ENCODE assay signal across 30 mouse cellular contexts in the genomic region with DNA sequence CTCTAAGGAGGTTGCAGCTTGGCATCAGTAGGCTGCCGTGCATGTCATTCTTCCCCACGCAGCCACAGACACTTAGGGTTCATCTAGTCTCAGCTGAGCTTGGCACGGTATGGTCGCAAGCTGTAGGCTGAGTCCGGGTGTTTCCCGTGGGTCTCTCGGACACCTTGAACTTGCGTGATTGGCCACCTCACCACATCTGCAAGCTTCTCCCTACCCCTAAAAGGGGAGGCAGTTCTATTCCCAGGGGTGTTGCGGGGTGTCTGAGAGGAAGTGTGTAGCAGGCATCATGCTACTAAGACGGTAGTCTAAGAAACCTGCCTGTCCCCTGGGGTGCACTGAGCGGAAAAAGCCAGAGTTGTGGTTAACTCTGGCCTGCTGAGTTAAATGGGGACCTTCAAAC. TPM values are rescaled to one million over a fixed set of nuclear protein-coding genes. Genes with fewer than 3 reads are reported as not detected.
DNase-seq lines count a peak whose midpoint lies in the region; ATAC-seq and TF ChIP-seq lines count a peak whose summit lies in the region.
"Had no signal": no experiment of that assay in that cellular context is flagged by ENCODE, and none has a peak within 500 bp of the region (broad histone marks: within the 10 kb centered on the region; RNA-seq: fewer than 3 reads in every experiment).

No protein-coding gene starts in this region.

- peak; percentile 98 for TF ChIP-seq EP300 in CH12.LX (IDR thresholded peaks at IDR 0.05; ENCODE audit: low read length)

- H3K9me3 ChIP-seq in CH12.LX (replicated peaks; ENCODE audit: low read length), result peaks cover 3% of the 10 kb centered on the region
- H3K9me3 ChIP-seq in hindbrain, embryonic 16.5 days (ENCODE audit: control insufficient read depth, low read length), result no peaks in the 10 kb centered on the region
- H3K9me3 ChIP-seq: embryonic facial prominence, embryonic 15.5 days; forebrain, embryonic 10.5 days; limb, embryonic 15.5 days; liver, embryonic 15.5 days; midbrain, embryonic 15.5 days; neural tube, embryonic 13.5 days had no signal

- H3K4me2 ChIP-seq in CH12.LX (ENCODE audit: insufficient read depth, low read depth, poor library complexity, severe bottlenecking), result peak overlapping the region; percentile 47
- H3K4me2 ChIP-seq in hindbrain, embryonic 16.5 days (ENCODE audit: low read length), result no peak overlapping the region
- H3K4me2 ChIP-seq: embryonic facial prominence, embryonic 15.5 days; limb, embryonic 15.5 days; liver, embryonic 15.5 days; midbrain, embryonic 15.5 days; neural tube, embryonic 13.5 days had no signal

- ATAC-seq in hematopoietic stem cell, adult 5-6 weeks (replicated peaks in 1 of 2; ENCODE audit: insufficient read depth in 1 of 2, low FRiP score in 2 of 2, low TSS enrichment in 1 of 2, low read depth in 1 of 2, poor library complexity in 2 of 2, severe bottlenecking in 2 of 2), result peak; percentile 29 to 42; a peak in 2 of 4 replicates
- ATAC-seq in hindbrain, embryonic 16.5 days, result no peak
- ATAC-seq: forebrain, embryonic 16.5 days; hindbrain, postnatal 0 days; midbrain, embryonic 15.5 days had no signal

- no peak overlapping the region for H3K9ac ChIP-seq in CH12.LX (ENCODE audit: insufficient read depth, low read depth)
- H3K9ac ChIP-seq in hindbrain, embryonic 16.5 days (ENCODE audit: low read depth, low read length), result no peak overlapping the region
- H3K9ac ChIP-seq: embryonic facial prominence, embryonic 15.5 days; limb, embryonic 15.5 days; liver, embryonic 15.5 days; midbrain, embryonic 15.5 days; neural tube, embryonic 13.5 days had no signal

- no peak for TF ChIP-seq CTCF in CH12.LX (conservative IDR thresholded peaks at IDR 0.05 in 1 of 2, IDR thresholded peaks at IDR 0.05 in 1 of 2; ENCODE audit: low read depth in 2 of 2, low read length in 2 of 2)

- intact Hi-C loops in left cerebral cortex, postnatal 25 days (cut with DNase I), result no loop called here

- peaks cover 3% of the 10 kb centered on the region for H3K79me2 ChIP-seq in CH12.LX (replicated peaks; ENCODE audit: control insufficient read depth, extremely low read depth, insufficient read depth, poor library complexity, severe bottlenecking)

- peaks cover 0 to 21% of the 10 kb centered on the region in 2 experiments for H3K36me3 ChIP-seq in CH12.LX (replicated peaks in 1 of 2; ENCODE audit: control insufficient read depth in 1 of 2, insufficient read depth in 1 of 2, low read length in 1 of 2)
- no peaks in the 10 kb centered on the region for H3K36me3 ChIP-seq in hindbrain, embryonic 16.5 days (ENCODE audit: control insufficient read depth, insufficient read depth, low read length)
- H3K36me3 ChIP-seq: embryonic facial prominence, embryonic 15.5 days; forebrain, embryonic 10.5 days; limb, embryonic 15.5 days; liver, embryonic 15.5 days; midbrain, embryonic 15.5 days; neural tube, embryonic 13.5 days had no signal

- peak; percentile 67 for TF ChIP-seq POLR2A in CH12.LX (IDR thresholded peaks at IDR 0.05; ENCODE audit: low read depth, low read length)

- DNase-seq in A20 (ENCODE audit: low read depth, low spot score) (peak; percentile 71), CH12.LX (ENCODE audit: extremely low read depth) (peak; percentile 100)
- DNase-seq in spleen, adult 18-20 months, result peak; percentile 69 to 75
- DNase-seq in right cerebral cortex, postnatal 36 days (ENCODE audit: low spot score in 2 of 2), result no peak
- no peak for DNase-seq in left cerebral cortex, postnatal 25 days (ENCODE audit: low spot score in 2 of 2)
- no peak for DNase-seq in retina, embryonic 14.5 days (ENCODE audit: low spot score)
- DNase-seq: adrenal gland, adult 8-10 months; cerebellum, adult 18-20 months; cerebellum, postnatal 14 days; gastrocnemius, postnatal 14 days; kidney, adult 11 months; kidney, postnatal 4 days; left cerebral cortex, postnatal 4 days; lung, postnatal 4 days; right cerebral cortex, adult 18-20 months; thymus, adult 2 months had no signal

- H3K27ac ChIP-seq in CH12.LX (ENCODE audit: insufficient read depth, low read depth), result peak overlapping the region; percentile 87
- no peak overlapping the region for H3K27ac ChIP-seq in hindbrain, embryonic 16.5 days (ENCODE audit: low read depth, low read length)
- H3K27ac ChIP-seq: embryonic facial prominence, embryonic 15.5 days; forebrain, embryonic 10.5 days; heart, adult 2 months; hindbrain, postnatal 0 days; limb, embryonic 15.5 days; liver, embryonic 15.5 days; midbrain, embryonic 15.5 days; neural tube, embryonic 13.5 days; stomach, postnatal 0 days had no signal

- H3K27me3 ChIP-seq in CH12.LX (replicated peaks), result no peaks in the 10 kb centered on the region
- H3K27me3 ChIP-seq in hindbrain, embryonic 16.5 days (replicated peaks; ENCODE audit: control insufficient read depth, insufficient read depth, low read length), result no peaks in the 10 kb centered on the region
- H3K27me3 ChIP-seq: embryonic facial prominence, embryonic 15.5 days; limb, embryonic 15.5 days; midbrain, embryonic 15.5 days; neural tube, embryonic 13.5 days had no signal

- peak overlapping the region; percentile 4 to 49 (median 35) for H3K4me3 ChIP-seq in CH12.LX (replicated peaks in 1 of 3; ENCODE audit: low read depth in 2 of 3, low read length in 2 of 3, poor library complexity in 1 of 3)
- no peak overlapping the region for H3K4me3 ChIP-seq in hindbrain, embryonic 16.5 days (ENCODE audit: low read length)
- H3K4me3 ChIP-seq: embryonic facial prominence, embryonic 15.5 days; forebrain, embryonic 10.5 days; heart, adult 2 months; limb, embryonic 15.5 days; liver, embryonic 15.5 days; midbrain, embryonic 15.5 days; neural tube, embryonic 13.5 days had no signal

- WGBS in hindbrain, embryonic 16.5 days, result 95% methylated on average over 11 of the region's 11 CpGs

- in situ Hi-C loops in CH12.LX (cut with MboI; ENCODE audit: low pct_ligation_motif_present, low pct_unique_long_range_greater_than_20kb, low sequenced_read_pairs), result no loop called here

- dilution Hi-C loops in CH12.LX (cut with MboI; ENCODE audit: extremely low pct_ligation_motif_present, extremely low pct_unique_long_range_greater_than_20kb, low sequenced_read_pairs), result no loop called here

- H3K4me1 ChIP-seq in CH12.LX (ENCODE audit: control insufficient read depth in 1 of 2, insufficient read depth in 2 of 2), result peaks cover 43 to 82% of the 10 kb centered on the region in 2 experiments
- no peaks in the 10 kb centered on the region for H3K4me1 ChIP-seq in hindbrain, embryonic 16.5 days (ENCODE audit: control insufficient read depth, insufficient read depth, low read depth, low read length)
- H3K4me1 ChIP-seq: embryonic facial prominence, embryonic 15.5 days; midbrain, embryonic 15.5 days; neural tube, embryonic 13.5 days had no signal

- no peak; the same call in 1 of the 2 replicates for TF ChIP-seq RAD21 in CH12.LX (IDR thresholded peaks at IDR 0.05; ENCODE audit: low read depth, low read length)

TF ChIP-seq in CH12.LX, 34 proteins besides CTCF, POLR2A, EP300 and RAD21 (continues in another document):
- TF ChIP-seq HCFC1 (IDR thresholded peaks at IDR 0.05; ENCODE audit: low read depth, low read length) (0 out of 2 replicates have a peak, but pooled peaks have one; percentile 33), JUND (conservative IDR thresholded peaks at IDR 0.05; ENCODE audit: low read depth, low read length) (peak; percentile 23; the same call in 1 of the 2 replicates), MXI1 (IDR thresholded peaks at IDR 0.05; ENCODE audit: low read depth, low read length) (peak; percentile 73), UBTF (IDR thresholded peaks at IDR 0.05; ENCODE audit: low read depth, low read length) (no peak), RCOR1 (conservative IDR thresholded peaks at IDR 0.05; ENCODE audit: low read depth, low read length) (peak; percentile 88; the same call in 1 of the 2 replicates), SMC3 (IDR thresholded peaks at IDR 0.05; ENCODE audit: low read depth, low read length) (no peak; the same call in 1 of the 2 replicates), IRF4 (IDR thresholded peaks at IDR 0.05; ENCODE audit: low read depth, low read length) (peak; percentile 94), MAX (IDR thresholded peaks at IDR 0.05; ENCODE audit: low read length) (peak; percentile 83), ZMIZ1 (IDR thresholded peaks at IDR 0.05; ENCODE audit: low read depth, low read length) (peak; percentile 72), SIN3A (IDR thresholded peaks at IDR 0.05; ENCODE audit: low read length) (peak; percentile 75; the same call in 1 of the 2 replicates), BHLHE40 (IDR thresholded peaks at IDR 0.05; ENCODE audit: low read depth, low read length) (peak; percentile 91), USF1 (IDR thresholded peaks at IDR 0.05; ENCODE audit: low read depth, low read length) (no peak), PAX5 (IDR thresholded peaks at IDR 0.05; ENCODE audit: low read length) (no peak), ZKSCAN1 (IDR thresholded peaks at IDR 0.05; ENCODE audit: borderline replicate concordance, low read depth, low read length) (no peak), NELFE (IDR thresholded peaks at IDR 0.05; ENCODE audit: low read depth, low read length) (peak; percentile 70), CHD2 (IDR thresholded peaks at IDR 0.05; ENCODE audit: low read length) (peak; percentile 89; the same call in 1 of the 2 replicates), MAZ (IDR thresholded peaks at IDR 0.05; ENCODE audit: low read depth, low read length) (peak; percentile 79; the same call in 1 of the 2 replicates), TCF12 (IDR thresholded peaks at IDR 0.05; ENCODE audit: low read depth, low read length) (peak; percentile 99), E2F4 (IDR thresholded peaks at IDR 0.05; ENCODE audit: insufficient replicate concordance, low read depth, low read length) (peak; percentile 50; the same call in 1 of the 2 replicates), USF2 (conservative IDR thresholded peaks at IDR 0.05; ENCODE audit: low read depth, low read length) (no peak), KAT2A (IDR thresholded peaks at IDR 0.05; ENCODE audit: insufficient replicate concordance, low read length) (peak; percentile 80; the same call in 1 of the 2 replicates)

RNA-seq across cellular contexts. Expression of a gene that starts 4.3 kb away (rescaled TPM):
- total RNA-seq in CH12.LX (2012; rRNA removed) (88.4 and 102 TPM in 2 replicates), CH12.LX (2014; rRNA removed) (80.9 and 82.9 TPM in 2 replicates)
- 90.2 and 95.9 TPM in 2 replicates for polyA plus RNA-seq in CH12.LX (2012; ENCODE audit: insufficient read length, low read depth)
- 0.40 and 6.9 TPM in 2 replicates for total RNA-seq in hematopoietic stem cell, adult 5-6 weeks (2017)
- 1.8 and 2.1 TPM in 2 replicates for polyA plus RNA-seq in hindbrain, embryonic 16.5 days (2015; fragmentation: Nextera tagmentation; extraction: Ambion mirVana)
- 1 to 10 TPM; 2.8 to 4.0 TPM for total RNA-seq in left cerebral cortex, postnatal 25 days (2021)

RNA-seq across cellular contexts. Expression of a gene that starts 57.5 kb away (rescaled TPM):
- total RNA-seq in CH12.LX (2012; rRNA removed) (4.1 and 4.2 TPM in 2 replicates), CH12.LX (2014; rRNA removed) (4.0 and 5.1 TPM in 2 replicates)
- polyA plus RNA-seq in CH12.LX (2012; ENCODE audit: insufficient read length, low read depth), result 6.4 and 7.2 TPM in 2 replicates
- total RNA-seq in hematopoietic stem cell, adult 5-6 weeks (2017), result not detected in 2 replicates
- 0.07 and 0.08 TPM in 2 replicates for polyA plus RNA-seq in hindbrain, embryonic 16.5 days (2015; fragmentation: Nextera tagmentation; extraction: Ambion mirVana)
- total RNA-seq in left cerebral cortex, postnatal 25 days (2021), result not detected
- total RNA-seq: gastrocnemius, postnatal 14 days; heart, adult 2 months; left cerebral cortex, adult 18-20 months had no signal
- polyA plus RNA-seq: forebrain, embryonic 16.5 days; heart, embryonic 14.5 days; liver, embryonic 15.5 days; midbrain, embryonic 15.5 days; neural tube, embryonic 13.5 days had no signal

Comparison
In these comparisons a context has a peak if more than half of its experiments do, and no peak if none do; other contexts are left out.
1. DNase-seq: peak in A20 (single experiment), CH12.LX (single experiment) and spleen, adult 18-20 months (2 of 2); none in right cerebral cortex, postnatal 36 days (0 of 2), left cerebral cortex, postnatal 25 days (0 of 2) and retina, embryonic 14.5 days (single experiment).
2. RNA of a gene that starts 4.3 kb away (total RNA-seq): 80.9 to 102 TPM in CH12.LX; 2.8 to 4.0 TPM in left cerebral cortex, postnatal 25 days and 0.40 to 6.9 TPM in hematopoietic stem cell, adult 5-6 weeks; every median in the first group is over 10 times any median in the second.